8 mouse cellular contexts compared by ENCODE assay signal in the genomic region with DNA sequence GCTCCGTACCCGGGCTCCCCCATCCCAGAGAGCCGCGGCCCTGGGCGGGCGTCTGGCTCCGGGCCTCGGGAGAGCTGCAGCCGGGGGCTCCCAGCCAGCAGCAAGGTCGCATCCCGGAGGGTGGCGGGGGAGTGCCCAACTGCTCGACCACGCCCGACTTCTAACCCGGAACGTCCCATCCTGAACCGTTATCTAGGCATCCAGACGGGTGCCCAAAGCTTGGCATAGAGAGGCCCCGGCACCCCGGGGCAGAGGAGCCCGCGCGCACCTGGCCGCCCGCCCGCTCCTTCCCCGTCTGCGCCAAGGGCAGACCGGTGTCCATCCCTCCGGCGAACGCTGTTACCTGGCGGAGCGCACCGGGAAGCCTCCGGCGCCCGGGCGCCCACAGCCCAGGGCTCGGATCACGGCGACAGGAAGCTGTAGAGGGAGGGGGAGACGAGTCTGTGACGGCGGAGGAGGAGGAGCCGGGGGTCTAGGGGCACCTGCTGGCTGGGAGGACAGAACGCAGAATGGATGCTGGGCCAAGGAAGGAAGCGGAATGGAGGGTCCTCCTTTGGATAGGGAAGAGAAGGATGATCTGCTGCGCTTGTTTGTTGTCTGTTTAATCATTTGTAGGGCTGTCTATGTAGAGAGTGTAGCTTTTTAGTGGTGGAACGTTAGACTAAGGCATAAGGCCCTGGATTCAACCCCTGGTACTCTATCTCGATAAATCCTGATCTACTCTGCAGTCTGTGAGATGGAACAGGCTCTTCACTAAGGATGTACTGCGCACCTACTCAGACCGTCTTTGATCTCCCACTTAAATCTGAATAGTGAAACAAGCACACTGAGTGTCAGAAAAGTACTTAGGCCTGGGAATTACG. TPM values are rescaled to one million over a fixed set of nuclear protein-coding genes. Genes with fewer than 3 reads are reported as not detected.
DNase-seq lines count a peak whose midpoint lies in the region.

A gene (minus strand): TSS at position 437 of the 863 bp plus-strand sequence.

- intact Hi-C loops in gastrocnemius, postnatal 14 days (cut with DNase I; ENCODE audit: low total_unique reads), result no loop called here
- intact Hi-C loops in left cerebral cortex, postnatal 25 days (cut with DNase I), result no loop called here

- peak; percentile 59 for DNase-seq in layer of hippocampus, adult 11-12 months (ENCODE audit: low spot score)
- no peak for DNase-seq in layer of hippocampus, adult 9-10 months (ENCODE audit: low spot score)
- peak; percentile 84 for DNase-seq in embryo, embryonic 10.5 days (ENCODE audit: low spot score)
- DNase-seq in gastrocnemius, postnatal 14 days, result peak; percentile 52
- DNase-seq in induced T-regulatory cell, adult 2 months (ENCODE audit: low read depth), result peak; percentile 61
- DNase-seq in left cerebral cortex, postnatal 25 days (ENCODE audit: low spot score in 2 of 2), result peak; percentile 68 to 70
- peak; percentile 72 for DNase-seq in mesoderm, embryonic 11.5 days (ENCODE audit: low read depth, low spot score)
- peak; percentile 69 to 75 for DNase-seq in spleen, postnatal 14 days (ENCODE audit: low spot score in 2 of 2)

RNA-seq across cellular contexts. Expression of the gene that starts here (rescaled TPM):
- 1 to 10 TPM; 1.2 TPM for total RNA-seq in gastrocnemius, postnatal 14 days (2021)
- 10 to 100 TPM; 17.0 to 19.0 TPM for total RNA-seq in left cerebral cortex, postnatal 25 days (2021)

Comparison
In these comparisons a context has a peak if more than half of its experiments do, and no peak if none do; other contexts are left out.
1. RNA of the gene that starts here (total RNA-seq): 17.0 to 19.0 TPM in left cerebral cortex, postnatal 25 days; 1.2 TPM in gastrocnemius, postnatal 14 days; every median in the first group is over 4 times any median in the second.